Mouse (Mus musculus) heart, postnatal 10 days (tissue): ENCODE measurements at regions not wholly inside any gene's neighbourhood (a gene's known extent, or its start where the extent isn't known, plus 50 kb on each side); places are given as distances from the start of the nearest gene placed in this dataset.
"Not testable (repeated sequence)": the region's sequence is repeated elsewhere in the genome, so short reads cannot be mapped to it uniquely, and the experiment has no call there.

Source experiments
- DNase-seq, 2 experiments: peaks; one replicate each; pipeline ENCODE4 v3.0.0; 2021
- intact Hi-C: fragments of 180-260 bp; cut with DNase I; formaldehyde crosslinking; loops from one replicate; pipeline ENCODE4 v1.15.1; 2025

GRCm38 (mm10) chr6:103809986-103810341 lies 299.6 kb downstream of the Chl1 start:
- no peak for DNase-seq
- intact Hi-C loops = no loop called here

GRCm38 (mm10) chr6:103810342-103811001 lies 300.1 kb downstream of the Chl1 start:
- intact Hi-C loops = no loop called here

GRCm38 (mm10) chr6:103816396-103816795 lies 306.0 kb downstream of the Chl1 start:
- intact Hi-C loops, DNase-seq: not testable (repeated sequence)

More at GRCm38 (mm10) chr6:103810342-103811001, 300.1 kb downstream of the Chl1 start:
- no peak for DNase-seq

GRCm38 (mm10) chr6:103826042-103826441 lies 315.7 kb downstream of the Chl1 start:
- intact Hi-C loops = no loop called here
- DNase-seq = no peak

DNA sequence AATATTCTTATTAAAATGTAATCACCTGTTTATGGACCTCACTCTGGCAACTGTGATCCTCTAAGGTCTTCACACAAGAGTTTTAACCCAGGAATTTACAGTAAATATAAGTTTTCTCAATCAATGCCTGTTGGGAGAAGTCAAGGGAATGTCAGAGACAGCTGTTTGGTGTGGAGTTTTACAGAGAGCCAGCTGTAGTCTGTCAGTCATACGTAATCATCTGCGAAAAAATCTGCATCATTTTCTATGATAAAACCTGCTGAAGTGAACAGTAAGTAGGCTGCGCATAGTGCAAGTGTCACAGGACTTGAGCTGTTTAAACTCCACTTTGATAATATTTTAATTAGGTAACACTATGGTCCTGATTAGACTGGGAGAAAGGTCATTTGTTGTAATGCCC lies 317.2 kb downstream of the Chl1 start:
- intact Hi-C loops = no loop called here
- DNase-seq = no peak

DNA sequence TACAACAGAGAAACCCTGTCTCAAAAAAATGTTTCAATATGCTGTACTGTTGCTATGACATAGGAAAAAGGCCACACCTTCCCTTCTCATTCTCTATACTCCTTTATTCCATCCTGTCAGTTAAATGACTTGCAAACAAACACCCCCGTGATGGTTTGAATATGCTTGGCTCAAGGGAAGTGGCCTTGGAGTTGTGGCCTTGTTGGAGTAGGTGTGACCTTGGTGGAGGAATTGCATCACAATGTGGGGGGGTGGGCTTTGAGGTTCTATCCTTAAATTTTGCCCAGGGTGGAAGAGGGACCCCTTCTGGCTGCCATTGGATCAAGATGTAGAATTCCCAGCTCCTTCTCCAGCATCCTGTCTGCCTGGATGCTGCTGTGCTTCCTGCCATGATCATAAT lies 318.5 kb downstream of the Chl1 start:
- DNase-seq = no peak
- intact Hi-C loops = no loop called here

DNA sequence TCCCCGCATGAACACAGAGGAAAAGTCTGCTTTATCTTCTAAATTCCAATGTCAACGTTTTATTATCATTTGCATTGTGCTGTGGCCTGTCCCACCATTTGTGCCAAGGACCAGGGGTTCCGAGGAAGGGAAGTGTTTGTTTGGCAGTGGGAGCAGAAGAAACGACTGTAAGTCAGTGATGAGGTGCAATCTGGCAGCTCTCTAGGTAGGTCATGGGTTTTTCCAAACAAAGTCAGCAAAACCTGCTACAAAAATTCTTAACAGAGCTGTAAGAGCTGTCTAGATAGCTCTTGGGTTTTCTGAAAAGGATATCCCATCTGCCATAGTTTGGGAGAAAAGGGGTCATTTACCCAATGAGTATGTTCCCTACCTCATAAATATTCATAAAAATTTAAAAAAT lies 321.9 kb downstream of the Chl1 start:
- DNase-seq = no peak
- intact Hi-C loops = no loop called here

DNA sequence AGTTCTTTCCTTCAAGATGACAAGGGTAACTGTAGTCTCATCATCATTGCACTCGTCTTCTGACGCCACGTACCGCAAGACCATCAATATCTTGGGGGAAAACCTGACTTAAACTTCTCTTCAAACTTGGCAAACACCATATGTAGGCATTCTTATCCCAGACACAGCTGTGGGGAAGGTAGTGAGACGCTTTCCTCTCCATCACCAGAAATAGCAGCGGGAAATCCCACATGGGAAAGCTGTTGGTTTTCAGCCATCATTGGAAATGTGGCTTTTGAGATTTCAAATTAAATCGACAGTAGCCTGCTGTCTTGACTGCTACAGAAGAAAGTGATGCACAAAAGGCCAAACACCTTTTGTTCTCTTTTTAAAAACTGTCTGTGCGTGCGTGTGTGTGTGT lies 322.4 kb downstream of the Chl1 start:
- intact Hi-C loops = no loop called here
- no peak for DNase-seq

- intact Hi-C loops = no loop called here
- peak; percentile 3 to 44 for DNase-seq
Observed at GRCm38 (mm10) chr6:103833501-103834132, 323.2 kb downstream of the Chl1 start.

DNA sequence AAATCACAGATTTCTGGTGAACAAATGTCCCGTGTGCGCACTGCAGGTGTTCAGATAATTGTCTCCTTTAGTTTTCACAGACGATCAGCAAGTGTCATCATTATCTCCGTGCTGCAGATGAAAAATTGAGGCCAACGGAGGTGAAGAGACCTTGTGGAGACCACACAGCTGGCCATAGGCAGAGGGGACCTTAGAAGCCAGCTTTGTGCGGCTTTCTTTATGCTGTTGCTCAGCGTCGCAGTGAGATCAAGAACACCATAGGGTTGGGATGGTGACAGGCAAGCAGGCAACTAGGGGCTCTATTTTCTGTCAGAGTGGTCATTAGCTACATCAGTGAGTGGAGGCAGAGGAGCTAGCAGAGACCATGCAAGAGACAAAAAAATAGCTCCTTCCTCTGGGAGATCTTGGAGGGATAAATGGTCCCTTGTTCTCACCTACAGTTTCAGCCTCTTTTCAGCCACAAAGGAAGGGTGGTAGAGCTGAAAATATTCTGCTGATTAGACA lies 324.4 kb downstream of the Chl1 start:
- DNase-seq = no peak
- intact Hi-C loops = no loop called here

- intact Hi-C loops = no loop called here
- DNase-seq = no peak
Observed at GRCm38 (mm10) chr6:103859787-103860186, 349.4 kb downstream of the Chl1 start.

- intact Hi-C loops = no loop called here
- DNase-seq = no peak
Observed at GRCm38 (mm10) chr6:103893455-103893854, 383.1 kb downstream of the Chl1 start.

DNA sequence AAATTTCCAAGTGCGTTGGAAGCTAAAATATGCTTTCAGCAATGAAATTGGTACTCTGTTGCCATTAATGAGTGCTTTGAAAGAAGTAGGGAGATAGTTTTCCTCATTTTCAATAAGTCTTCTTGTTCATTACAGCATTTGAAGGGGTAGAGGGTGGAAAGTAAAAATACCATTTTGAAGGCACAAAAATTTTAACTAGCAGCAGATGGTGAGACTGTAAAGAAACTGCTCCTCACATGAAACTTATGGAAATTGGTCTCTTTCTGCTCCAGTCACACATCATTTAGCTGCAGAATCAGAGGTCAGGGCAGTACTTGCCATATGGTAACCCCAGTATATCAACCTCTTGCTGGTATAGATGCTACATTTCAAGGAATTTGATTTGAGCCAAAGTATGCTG lies 414.1 kb downstream of the Chl1 start:
- intact Hi-C loops = no loop called here

GRCm38 (mm10) chr6:103927094-103927493 lies 416.7 kb downstream of the Chl1 start:
- DNase-seq = no peak
- intact Hi-C loops = no loop called here

More for the DNA sequence above, 414.1 kb downstream of the Chl1 start:
- DNase-seq = no peak

GRCm38 (mm10) chr6:103940345-103940744 lies 430.0 kb downstream of the Chl1 start:
- DNase-seq = no peak
- intact Hi-C loops = no loop called here

DNA sequence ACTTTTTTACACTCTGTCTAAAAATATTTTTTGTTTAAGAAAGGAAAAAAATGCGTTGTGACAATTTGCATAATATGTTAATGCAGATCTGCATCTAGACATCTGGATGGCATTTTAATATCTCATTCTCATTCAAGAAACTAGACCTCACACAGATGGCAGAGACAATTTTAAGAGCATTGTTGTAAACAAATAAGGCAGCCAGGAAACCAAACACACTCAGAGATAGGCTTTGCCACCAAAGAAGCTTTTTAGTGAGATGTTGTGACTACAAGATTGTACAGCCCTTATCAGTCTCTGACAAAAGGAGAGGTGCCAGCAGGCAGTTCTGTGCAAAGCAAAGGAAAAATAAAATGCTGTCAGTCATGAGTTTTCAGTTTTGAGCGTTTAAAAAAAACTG lies 434.0 kb downstream of the Chl1 start:
- DNase-seq = no peak
- intact Hi-C loops = no loop called here

DNA sequence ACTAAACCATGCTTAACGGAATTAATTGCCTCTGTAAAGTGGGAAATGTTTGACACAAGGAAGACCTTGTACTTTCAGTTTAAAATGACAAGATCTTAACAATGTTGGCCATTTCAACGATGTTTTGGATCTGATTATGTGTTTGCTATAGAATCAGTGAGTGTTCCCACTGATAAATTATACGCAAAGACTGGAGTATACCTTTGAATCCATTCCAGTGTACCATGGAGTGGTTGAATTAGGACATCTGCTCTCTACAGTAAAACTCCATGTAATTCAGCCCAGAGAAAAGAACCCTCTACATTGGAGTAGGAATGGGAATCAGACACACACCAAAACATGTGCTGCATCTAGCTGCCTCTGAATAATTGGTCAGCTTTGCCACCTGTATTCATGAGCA lies 437.1 kb downstream of the Chl1 start:
- no peak for DNase-seq
- intact Hi-C loops = no loop called here

GRCm38 (mm10) chr6:103953134-103953771 lies 442.9 kb downstream of the Chl1 start:
- intact Hi-C loops = no loop called here

GRCm38 (mm10) chr6:103959002-103959401 lies 448.6 kb downstream of the Chl1 start:
- intact Hi-C loops = no loop called here
- no peak for DNase-seq

More at GRCm38 (mm10) chr6:103953134-103953771, 442.9 kb downstream of the Chl1 start:
- DNase-seq = no peak

DNA sequence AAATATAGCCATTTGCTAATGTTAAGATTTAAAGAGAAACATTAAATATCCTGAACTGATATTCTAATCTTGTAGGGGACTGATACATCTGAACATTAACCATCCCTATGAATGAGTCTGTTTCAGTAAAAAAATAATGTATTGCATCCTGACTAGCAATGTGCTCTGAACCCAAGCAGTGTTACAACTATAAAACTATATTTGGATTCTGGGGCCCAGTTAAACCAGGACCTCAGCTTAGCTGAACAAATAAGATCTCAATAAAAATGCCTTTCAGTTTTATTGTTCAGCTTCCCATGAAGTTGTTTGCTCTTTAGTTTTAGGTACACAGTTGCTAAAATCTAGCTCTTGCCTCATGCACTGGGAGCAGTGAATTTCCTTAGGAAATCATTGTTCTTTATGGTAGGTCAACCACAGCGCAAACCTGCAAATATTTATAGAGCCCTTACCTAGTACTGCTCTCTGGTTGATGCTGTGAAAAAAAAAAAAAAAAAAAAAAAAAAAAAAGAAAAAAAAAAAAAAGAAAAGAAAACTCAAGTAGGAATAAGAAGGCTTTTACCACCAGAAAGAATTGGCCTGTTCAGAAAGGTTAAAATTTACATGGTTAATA lies 457.5 kb downstream of the Chl1 start:
- intact Hi-C loops = no loop called here
- DNase-seq = no peak

GRCm38 (mm10) chr6:103999186-103999585 lies 488.8 kb downstream of the Chl1 start:
- DNase-seq = no peak
- intact Hi-C loops = no loop called here
